Mouse (Mus musculus) bone marrow, adult 2 months (tissue): ENCODE data around the gene Fam219b. TPM values are rescaled to one million over a fixed set of nuclear protein-coding genes. Genes with fewer than 3 reads are reported as not detected.

ENCODE experiments used
- H3K27ac ChIP-seq: fragments of 200-500 bp; 2 replicates; pipeline ENCODE4 v1.5.1; 2012; ENCODE audit warnings: low read depth, mild to moderate bottlenecking, control low read depth, inconsistent platforms, low read length; ENCODE audit not compliant: control insufficient read depth, poor library complexity, insufficient read depth
- H3K4me1 ChIP-seq: fragments of 200-500 bp; 2 replicates; pipeline ENCODE4 v1.6.1; 2011; ENCODE audit warnings: low read length; ENCODE audit not compliant: control insufficient read depth, insufficient read depth
- H3K4me3 ChIP-seq: fragments of 200-500 bp; replicated peaks from 2 replicates; pipeline ENCODE3; 2011; ENCODE audit warnings: mild to moderate bottlenecking, low read depth, low read length, control low read depth; ENCODE audit not compliant: control insufficient read depth
- CTCF ChIP-seq: fragments of 200-500 bp; IDR thresholded peaks from 2 replicates; pipeline ENCODE4 v1.5.1; 2011; ENCODE audit warnings: low read length, control low read depth; ENCODE audit not compliant: control insufficient read depth, insufficient read depth
- POLR2A ChIP-seq: fragments of 200-500 bp; IDR thresholded peaks from 2 replicates; pipeline ENCODE4 v1.6.1; 2011; ENCODE audit warnings: low read depth, mild to moderate bottlenecking, control low read depth, low read length, borderline replicate concordance; ENCODE audit not compliant: control insufficient read depth
- WGBS: fragments of 180-500 bp; shearing (Covaris S2); methylation state at CpG from one replicate; pipeline ENCODE4 v1.1.7; 2018; 5-methylcytosine and 5-hydroxymethylcytosine counted together
- polyA plus RNA-seq: library from polyadenylated mRNA; stranded (reverse); fragments of >200 nt; gene quantifications from 2 replicates; pipeline ENCODE4 v1.2.4, GENCODE M21; 2011; ENCODE audit warnings: low replicate concordance; ENCODE audit not compliant: missing spikeins, insufficient read depth, insufficient read length

Fam219b gene
- 8.4 and 10.3 TPM in 2 replicates for polyA plus RNA-seq

GRCm38 (mm10) chr9:57537044-57537727 lies at the start of gene Fam219b:
Gene Fam219b (plus strand): TSS chr9:57537528.
- H3K4me3 ChIP-seq: peak within 1 kb of the TSS; percentile 89
- peak within 1 kb of the TSS; percentile 68 for H3K27ac ChIP-seq
- TF ChIP-seq POLR2A: peak; percentile 74; the same call in 1 of the 2 replicates
- TF ChIP-seq CTCF: no peak
- H3K4me1 ChIP-seq: peaks cover 2% of the 10 kb centered on the region
- 2% methylated on average over 45 of the region's 45 CpGs for WGBS

- TF ChIP-seq CTCF (no peak), POLR2A (no peak)
- Histone ChIP-seq H3K4me3 (no peak overlapping the region), H3K4me1 (peaks cover 3% of the 10 kb centered on the region; the same call in 1 of the 2 replicates), H3K27ac (no peak overlapping the region)
- 44% methylated on average over 7 of the region's 7 CpGs for WGBS
Measured at GRCm38 (mm10) chr9:57487807-57488206, 49.5 kb upstream of the Fam219b start.

GRCm38 (mm10) chr9:57493532-57493931 lies 43.8 kb upstream of the Fam219b start:
- H3K27ac ChIP-seq: no peak overlapping the region
- H3K4me3 ChIP-seq: no peak overlapping the region
- 83% methylated on average over 2 of the region's 2 CpGs for WGBS
- no peaks in the 10 kb centered on the region for H3K4me1 ChIP-seq
- no peak for TF ChIP-seq CTCF

GRCm38 (mm10) chr9:57494970-57495369 lies 42.4 kb upstream of the Fam219b start:
- Histone ChIP-seq H3K4me3 (no peak overlapping the region), H3K27ac (no peak overlapping the region), H3K4me1 (no peaks in the 10 kb centered on the region)
- no peak for TF ChIP-seq CTCF
- TF ChIP-seq POLR2A: no peak

- H3K4me3 ChIP-seq: no peak overlapping the region
- TF ChIP-seq CTCF (no peak), POLR2A (no peak)
- H3K4me1 ChIP-seq: no peaks in the 10 kb centered on the region
- H3K27ac ChIP-seq: no peak overlapping the region
- WGBS: 72% methylated on average over 5 of the region's 5 CpGs
Measured at GRCm38 (mm10) chr9:57497236-57497635, 40.1 kb upstream of the Fam219b start.

GRCm38 (mm10) chr9:57498536-57498935 lies 38.8 kb upstream of the Fam219b start:
- 76% methylated on average over 7 of the region's 7 CpGs for WGBS
- no peaks in the 10 kb centered on the region; the same call in 1 of the 2 replicates for H3K4me1 ChIP-seq
- no peak for TF ChIP-seq POLR2A
- no peak for TF ChIP-seq CTCF
- H3K4me3 ChIP-seq: no peak overlapping the region
- no peak overlapping the region for H3K27ac ChIP-seq

GRCm38 (mm10) chr9:57501452-57501851 lies 35.9 kb upstream of the Fam219b start:
- WGBS: 10% methylated on average over 13 of the region's 13 CpGs
- Histone ChIP-seq H3K27ac (no peak overlapping the region), H3K4me3 (no peak overlapping the region), H3K4me1 (no peaks in the 10 kb centered on the region; the same call in 1 of the 2 replicates)
- no peak for TF ChIP-seq POLR2A
- no peak for TF ChIP-seq CTCF

GRCm38 (mm10) chr9:57501861-57502260 lies 35.5 kb upstream of the Fam219b start:
- WGBS: 2% methylated on average over 20 of the region's 20 CpGs
- no peaks in the 10 kb centered on the region; the same call in 1 of the 2 replicates for H3K4me1 ChIP-seq
- TF ChIP-seq POLR2A (no peak), CTCF (no peak)
- H3K4me3 ChIP-seq: no peak overlapping the region
- H3K27ac ChIP-seq: no peak overlapping the region

GRCm38 (mm10) chr9:57502911-57503621 lies 34.3 kb upstream of the Fam219b start:
- no peak for TF ChIP-seq CTCF

More at GRCm38 (mm10) chr9:57502911-57503621, 34.3 kb upstream of the Fam219b start:
- H3K4me3 ChIP-seq: no peak overlapping the region
- no peaks in the 10 kb centered on the region; the same call in 1 of the 2 replicates for H3K4me1 ChIP-seq
- WGBS: 13% methylated on average over 23 of the region's 23 CpGs
- H3K27ac ChIP-seq: no peak overlapping the region
